Mouse (Mus musculus) kidney, embryonic 15.5 days (tissue): ENCODE measurements around the gene Ankar. TPM values are rescaled to one million over a fixed set of nuclear protein-coding genes. Genes with fewer than 3 reads are reported as not detected.

Experiments
- ATAC-seq: fragments of 200-750 bp; cut with Nextera tagmentation; replicated peaks from 2 replicates; pipeline ENCODE4 v1.8.0; 2017; ENCODE audit warnings: moderate TSS enrichment; ENCODE audit not compliant: low FRiP score
- H3K27ac ChIP-seq: fragments of 300-500 bp; sonication (generic); 2 replicates; pipeline ENCODE4 v1.5.1; 2015; ENCODE audit warnings: mild to moderate bottlenecking, inconsistent platforms
- H3K27me3 ChIP-seq: fragments of 300-500 bp; sonication (generic); 2 replicates; pipeline ENCODE4 v1.6.1; 2015; ENCODE audit warnings: inconsistent platforms
- H3K36me3 ChIP-seq: fragments of 300-500 bp; sonication (generic); 2 replicates; pipeline ENCODE4 v1.6.1; 2015; ENCODE audit warnings: inconsistent platforms
- H3K4me1 ChIP-seq: fragments of 300-500 bp; sonication (generic); 2 replicates; pipeline ENCODE4 v1.6.1; 2015; ENCODE audit warnings: inconsistent platforms
- H3K4me2 ChIP-seq: fragments of 300-500 bp; sonication (generic); 2 replicates; pipeline ENCODE4 v1.6.1; 2015; ENCODE audit warnings: moderate library complexity, mild to moderate bottlenecking, inconsistent platforms
- H3K4me3 ChIP-seq: fragments of 300-500 bp; sonication (generic); replicated peaks from 2 replicates; pipeline ENCODE4 v1.5.1; 2015; ENCODE audit warnings: mild to moderate bottlenecking, inconsistent platforms
- H3K9ac ChIP-seq: fragments of 300-500 bp; sonication (generic); 2 replicates; pipeline ENCODE4 v1.6.1; 2015; ENCODE audit warnings: mild to moderate bottlenecking, inconsistent platforms
- H3K9me3 ChIP-seq: fragments of 300-500 bp; sonication (generic); replicated peaks from 2 replicates; pipeline ENCODE4 v1.6.1; 2016; ENCODE audit warnings: inconsistent platforms
- WGBS: fragments of 180-500 bp; shearing (Covaris S2); methylation state at CpG from one replicate; pipeline ENCODE4 v1.1.7; 2015; ENCODE audit warnings: mixed read lengths; 5-methylcytosine and 5-hydroxymethylcytosine counted together
- polyA plus RNA-seq: library from polyadenylated mRNA; unstranded; fragments of >200 nt; fragmentation: Nextera tagmentation; extraction: Ambion mirVana; gene quantifications from 2 replicates; pipeline ENCODE4 v1.2.1, GENCODE M21; 2015

Ankar gene
- polyA plus RNA-seq, 1 experiment from 2014 or later: not detected

- H3K36me3 ChIP-seq: peaks cover 70% of the 10 kb centered on the region
- no peak overlapping the region for H3K9ac ChIP-seq
- H3K27ac ChIP-seq: no peak overlapping the region
- WGBS: 87% methylated on average over 7 of the region's 7 CpGs
- no peak for ATAC-seq
- H3K4me1 ChIP-seq: peaks cover 21% of the 10 kb centered on the region
- no peak overlapping the region for H3K4me3 ChIP-seq
- no peak overlapping the region for H3K4me2 ChIP-seq
- no peaks in the 10 kb centered on the region for H3K9me3 ChIP-seq
- no peaks in the 10 kb centered on the region for H3K27me3 ChIP-seq
Measured at GRCm38 (mm10) chr1:72601233-72601632, 99.1 kb downstream of the Ankar start.

- Histone ChIP-seq H3K4me1 (peaks cover 21% of the 10 kb centered on the region), H3K9ac (no peak overlapping the region), H3K27me3 (no peaks in the 10 kb centered on the region), H3K9me3 (no peaks in the 10 kb centered on the region), H3K27ac (no peak overlapping the region), H3K36me3 (peaks cover 70% of the 10 kb centered on the region), H3K4me3 (no peak overlapping the region), H3K4me2 (no peak overlapping the region)
- 79% methylated on average over 5 of the region's 5 CpGs for WGBS
- ATAC-seq: no peak
Measured at GRCm38 (mm10) chr1:72600778-72601177, 99.6 kb downstream of the Ankar start.

GRCm38 (mm10) chr1:72599146-72600101 lies 101.0 kb downstream of the Ankar start:
- H3K9me3 ChIP-seq: no peaks in the 10 kb centered on the region
- ATAC-seq: 0 out of 2 replicates have a peak, but pooled peaks have one; percentile 52
- H3K27ac ChIP-seq: peak overlapping the region; percentile 78
- H3K27me3 ChIP-seq: no peaks in the 10 kb centered on the region
- H3K4me1 ChIP-seq: peaks cover 21% of the 10 kb centered on the region
- WGBS: 48% methylated on average over 21 of the region's 21 CpGs
- no peak overlapping the region for H3K9ac ChIP-seq
- peak overlapping the region; percentile 27; the same call in 1 of the 2 replicates for H3K4me2 ChIP-seq
- H3K4me3 ChIP-seq: no peak overlapping the region
- H3K36me3 ChIP-seq: peaks cover 79% of the 10 kb centered on the region

GRCm38 (mm10) chr1:72596231-72596630 lies 104.1 kb downstream of the Ankar start:
- Histone ChIP-seq H3K36me3 (peaks cover 87% of the 10 kb centered on the region), H3K27me3 (no peaks in the 10 kb centered on the region), H3K4me1 (peaks cover 21% of the 10 kb centered on the region), H3K27ac (no peak overlapping the region), H3K4me3 (no peak overlapping the region), H3K9ac (no peak overlapping the region), H3K4me2 (no peak overlapping the region), H3K9me3 (no peaks in the 10 kb centered on the region)
- WGBS: 82% methylated on average over 5 of the region's 5 CpGs
- no peak for ATAC-seq

- Histone ChIP-seq H3K27me3 (no peaks in the 10 kb centered on the region), H3K4me2 (no peak overlapping the region), H3K36me3 (peaks cover 87% of the 10 kb centered on the region), H3K9ac (no peak overlapping the region), H3K27ac (no peak overlapping the region), H3K4me1 (peaks cover 21% of the 10 kb centered on the region), H3K9me3 (no peaks in the 10 kb centered on the region), H3K4me3 (no peak overlapping the region)
- no peak for ATAC-seq
- 91% methylated on average over 12 of the region's 12 CpGs for WGBS
Measured at GRCm38 (mm10) chr1:72595686-72596085, 104.7 kb downstream of the Ankar start.

DNA sequence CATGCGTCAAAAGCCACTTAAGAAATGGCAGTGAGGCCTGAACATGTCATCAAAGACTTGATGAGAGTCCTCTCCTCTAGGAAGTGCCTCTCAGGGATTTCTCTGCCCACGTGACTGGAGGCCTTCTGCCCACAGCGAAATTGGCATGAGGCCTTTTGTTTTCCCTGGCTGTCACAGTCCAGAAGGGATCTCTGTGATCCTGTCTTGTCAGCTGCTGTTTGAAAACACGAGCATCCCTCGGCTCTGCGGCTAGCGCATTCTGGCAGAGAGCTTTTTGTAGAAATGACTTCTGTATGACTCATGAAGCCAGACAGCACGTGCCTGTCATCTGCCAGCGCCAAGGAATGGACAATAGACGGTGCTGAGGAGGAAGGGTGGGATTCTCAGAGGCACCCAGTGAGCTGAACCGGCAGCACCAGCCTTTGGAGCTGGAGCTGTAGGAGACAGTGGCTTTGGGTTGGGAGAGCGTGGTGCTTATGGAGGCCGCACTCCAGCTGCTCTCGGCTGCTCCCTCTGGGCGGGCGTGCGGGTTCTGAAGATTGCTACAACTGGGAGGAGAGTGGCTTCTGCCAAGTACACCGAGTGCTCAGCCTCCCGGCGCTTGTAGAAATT lies 106.9 kb downstream of the Ankar start:
- H3K9me3 ChIP-seq: no peaks in the 10 kb centered on the region
- H3K27ac ChIP-seq: no peak overlapping the region
- H3K4me3 ChIP-seq: no peak overlapping the region
- peaks cover 84% of the 10 kb centered on the region for H3K36me3 ChIP-seq
- ATAC-seq: no peak
- H3K4me2 ChIP-seq: no peak overlapping the region
- H3K27me3 ChIP-seq: no peaks in the 10 kb centered on the region
- no peak overlapping the region for H3K9ac ChIP-seq
- peaks cover 1% of the 10 kb centered on the region for H3K4me1 ChIP-seq
- 79% methylated on average over 20 of the region's 20 CpGs for WGBS

Other genes starting within 250 kb of the Ankar start
- 0.05 TPM in 1 of 2 replicates, not detected in the other for gene March4, start 163.6 kb downstream of the Ankar start, polyA plus RNA-seq
- 22.9 and 24.2 TPM in 2 replicates for gene Smarcal1, start 117.3 kb downstream of the Ankar start, polyA plus RNA-seq
- 1,899 and 2,168 TPM in 2 replicates for gene Rpl37a, start 10.7 kb upstream of the Ankar start, polyA plus RNA-seq
- 138 and 150 TPM in 2 replicates for gene Igfbp2, start 123.9 kb upstream of the Ankar start, polyA plus RNA-seq
- gene Igfbp5, start 174.3 kb upstream of the Ankar start, polyA plus RNA-seq: 90.4 and 94.0 TPM in 2 replicates